Comparison of ENCODE assay signal across 8 mouse cellular contexts in genomic region chr8:120228781-120229573, GRCm38 (mm10). TPM values are rescaled to one million over a fixed set of nuclear protein-coding genes. Genes with fewer than 3 reads are reported as not detected.
DNase-seq lines count a peak whose midpoint lies in the region; ATAC-seq and TF ChIP-seq lines count a peak whose summit lies in the region.

No protein-coding gene starts in this region.

- ATAC-seq in heart, postnatal 0 days (ENCODE audit: insufficient read depth, low read depth), result peak; percentile 16; the same call in 1 of the 2 replicates
- ATAC-seq in neural tube, embryonic 13.5 days (ENCODE audit: low read depth), result peak; percentile 10; the same call in 1 of the 2 replicates

- H3K4me2 ChIP-seq in heart, postnatal 0 days (ENCODE audit: low read depth, low read length), result peak overlapping the region; percentile 97
- peak overlapping the region; percentile 82 for H3K4me2 ChIP-seq in neural tube, embryonic 13.5 days

- H3K27ac ChIP-seq in heart, postnatal 0 days (ENCODE audit: low read depth), result peak overlapping the region; percentile 52
- peak overlapping the region; percentile 81 for H3K27ac ChIP-seq in neural tube, embryonic 13.5 days (replicated peaks)

- H3K36me3 ChIP-seq in heart, postnatal 0 days (replicated peaks; ENCODE audit: control insufficient read depth, insufficient read depth, low read length), result no peaks in the 10 kb centered on the region
- H3K36me3 ChIP-seq in neural tube, embryonic 13.5 days, result no peaks in the 10 kb centered on the region

- H3K4me3 ChIP-seq in heart, postnatal 0 days (ENCODE audit: low read depth, low read length), result peak overlapping the region; percentile 61
- peak overlapping the region; percentile 63 for H3K4me3 ChIP-seq in neural tube, embryonic 13.5 days

- DNase-seq in adrenal gland, adult 18-20 months (ENCODE audit: low spot score in 2 of 2), result peak; percentile 47 to 54
- DNase-seq in adrenal gland, postnatal 4 days (ENCODE audit: low spot score in 2 of 2), result no peak
- peak; percentile 47 for DNase-seq in urinary bladder, adult 2 months (ENCODE audit: low spot score)
- DNase-seq in urinary bladder, postnatal 14 days (ENCODE audit: low spot score), result no peak
- no peak for DNase-seq in heart, postnatal 0 days (ENCODE audit: low spot score)
- peak; percentile 41 for DNase-seq in left cerebral cortex, postnatal 4 days
- DNase-seq in ovary, postnatal 36 days (ENCODE audit: low spot score), result no peak

- no peaks in the 10 kb centered on the region for H3K9me3 ChIP-seq in heart, postnatal 0 days (replicated peaks; ENCODE audit: control insufficient read depth, low read length)
- no peaks in the 10 kb centered on the region for H3K9me3 ChIP-seq in neural tube, embryonic 13.5 days

- peak overlapping the region; percentile 62 for H3K9ac ChIP-seq in heart, postnatal 0 days (replicated peaks; ENCODE audit: low read depth, low read length)
- peak overlapping the region; percentile 82 for H3K9ac ChIP-seq in neural tube, embryonic 13.5 days

- peaks cover 7% of the 10 kb centered on the region; the same call in 1 of the 2 replicates for H3K27me3 ChIP-seq in heart, postnatal 0 days (ENCODE audit: control insufficient read depth, insufficient read depth, low read length)
- H3K27me3 ChIP-seq in neural tube, embryonic 13.5 days, result peaks cover 25% of the 10 kb centered on the region

- intact Hi-C loops in left cerebral cortex, postnatal 4 days (cut with DNase I), result no loop called here

- WGBS in heart, postnatal 0 days, result under 1% methylated on average over 90 of the region's 125 CpGs
- WGBS in neural tube, embryonic 13.5 days, result under 1% methylated on average over 114 of the region's 125 CpGs

- TF ChIP-seq EP300 in heart, postnatal 0 days (IDR thresholded peaks at IDR 0.05; ENCODE audit: low read depth), result no peak

- H3K4me1 ChIP-seq in heart, postnatal 0 days (ENCODE audit: control insufficient read depth, insufficient read depth), result peaks cover 45% of the 10 kb centered on the region
- H3K4me1 ChIP-seq in neural tube, embryonic 13.5 days (replicated peaks), result peaks cover 93% of the 10 kb centered on the region

- TF ChIP-seq CTCF in heart, postnatal 0 days (IDR thresholded peaks at IDR 0.05; ENCODE audit: low read depth), result no peak

RNA-seq across cellular contexts. Expression of gene Gse1, which starts 0.7 kb away (rescaled TPM):
- total RNA-seq in adrenal gland, adult 18-20 months (2021), result 10 to 100 TPM; 23.9 to 24.1 TPM
- 10 to 100 TPM; 58.1 to 60.7 TPM for total RNA-seq in adrenal gland, postnatal 4 days (2021)
- polyA plus RNA-seq in urinary bladder, adult 2 months (2012; rRNA removed), result 27.5 and 30.2 TPM in 2 replicates
- 18.7 and 30.8 TPM in 2 replicates for total RNA-seq in heart, postnatal 0 days (2014; rRNA removed; ENCODE audit: low replicate concordance)
- 4.1 and 5.4 TPM in 2 replicates for polyA plus RNA-seq in heart, postnatal 0 days (2015; fragmentation: Nextera tagmentation; extraction: Ambion mirVana)
- 10 to 100 TPM; 57.4 to 59.3 TPM for total RNA-seq in left cerebral cortex, postnatal 4 days (2021)
- 17.0 and 17.1 TPM in 2 replicates for polyA plus RNA-seq in neural tube, embryonic 13.5 days (2015; fragmentation: Nextera tagmentation; extraction: Ambion mirVana)

RNA-seq across cellular contexts. Expression of gene Fam92b, which starts 51.7 kb away (rescaled TPM):
- total RNA-seq in adrenal gland, adult 18-20 months (2021), result 1 to 10 TPM in 1 of 2 experiments, under 1 TPM in 1; 0.70 to 1.6 TPM
- 1 to 10 TPM; 1.6 to 2.3 TPM for total RNA-seq in adrenal gland, postnatal 4 days (2021)
- polyA plus RNA-seq in urinary bladder, adult 2 months (2012; rRNA removed), result not detected in 2 replicates
- total RNA-seq in heart, postnatal 0 days (2014; rRNA removed; ENCODE audit: low replicate concordance), result not detected in 2 replicates
- 0.44 TPM in 1 of 2 replicates, not detected in the other for polyA plus RNA-seq in heart, postnatal 0 days (2015; fragmentation: Nextera tagmentation; extraction: Ambion mirVana)
- not detected for total RNA-seq in left cerebral cortex, postnatal 4 days (2021)
- polyA plus RNA-seq in neural tube, embryonic 13.5 days (2015; fragmentation: Nextera tagmentation; extraction: Ambion mirVana), result 2.3 and 2.7 TPM in 2 replicates

Comparison
In these comparisons a context has a peak if more than half of its experiments do, and no peak if none do; other contexts are left out.
1. DNase-seq: peak in adrenal gland, adult 18-20 months (2 of 2), urinary bladder, adult 2 months (single experiment) and left cerebral cortex, postnatal 4 days (single experiment); none in adrenal gland, postnatal 4 days (0 of 2), urinary bladder, postnatal 14 days (single experiment), heart, postnatal 0 days (single experiment) and ovary, postnatal 36 days (single experiment).